Mouse (Mus musculus) CH12.LX (cell line): ENCODE results near the gene Mrpl58. TPM values are rescaled to one million over a fixed set of nuclear protein-coding genes. Genes with fewer than 3 reads are reported as not detected.

Experiments used
- DNase-seq: peaks from one replicate; pipeline ENCODE4 v3.0.0-alpha.2; 2013; ENCODE audit errors: extremely low read depth
- H3K27ac ChIP-seq: 2 replicates; pipeline ENCODE4 v1.5.1; 2012; ENCODE audit warnings: low read depth, mild to moderate bottlenecking, control low read depth, moderate library complexity; ENCODE audit not compliant: insufficient read depth
- H3K27me3 ChIP-seq: replicated peaks from 2 replicates; pipeline ENCODE3; 2012; ENCODE audit warnings: inconsistent platforms
- H3K36me3 ChIP-seq, 2 experiments: replicated peaks in 1 of 2; 2 replicates each; pipeline versions ENCODE3 to v1.6.1; 2012; ENCODE audit warnings: inconsistent platforms in 1 of 2, low read length in 1 of 2, mild to moderate bottlenecking in 1 of 2, mixed read lengths in 1 of 2, moderate library complexity in 1 of 2; ENCODE audit not compliant: control insufficient read depth in 1 of 2, insufficient read depth in 1 of 2
- H3K4me1 ChIP-seq, 2 experiments: 2 replicates each; pipeline ENCODE4 v1.6.1; 2012; ENCODE audit warnings: inconsistent platforms in 1 of 2, moderate library complexity in 1 of 2; ENCODE audit not compliant: insufficient read depth in 2 of 2, control insufficient read depth in 1 of 2
- H3K4me2 ChIP-seq: 2 replicates; pipeline ENCODE4 v1.6.1; 2012; ENCODE audit warnings: low read depth, mild to moderate bottlenecking, control low read depth; ENCODE audit not compliant: poor library complexity, insufficient read depth, severe bottlenecking
- H3K4me3 ChIP-seq, 3 experiments: fragments of 150-350 bp in 1 of 3; sonication (generic) in 1 of 3; replicated peaks in 1 of 3; 2 replicates each; pipeline versions ENCODE3 to v1.5.1; 2011 to 2012; ENCODE audit warnings: low read depth in 2 of 3, low read length in 2 of 3, mild to moderate bottlenecking in 2 of 3, moderate library complexity in 2 of 3, control low read depth in 1 of 3, improper control_type of control experiment in 1 of 3, inconsistent platforms in 1 of 3, mixed read lengths in 1 of 3; ENCODE audit not compliant: poor library complexity in 1 of 3
- H3K79me2 ChIP-seq: replicated peaks from 2 replicates; pipeline ENCODE4 v1.6.1; 2012; ENCODE audit warnings: mild to moderate bottlenecking, moderate library complexity; ENCODE audit not compliant: control insufficient read depth, poor library complexity, insufficient read depth, severe bottlenecking; ENCODE audit errors: extremely low read depth
- H3K9ac ChIP-seq: 2 replicates; pipeline ENCODE4 v1.6.1; 2012; ENCODE audit warnings: low read depth, mild to moderate bottlenecking, control low read depth, moderate library complexity; ENCODE audit not compliant: insufficient read depth
- H3K9me3 ChIP-seq: replicated peaks from 2 replicates; pipeline ENCODE3; 2012; ENCODE audit warnings: low read length, inconsistent platforms, mixed read lengths
- CTCF ChIP-seq, 2 experiments: IDR thresholded peaks in 1 of 2; conservative IDR thresholded peaks in 1 of 2; 2 replicates each; pipeline ENCODE4 v1.5.1; 2011 to 2012; ENCODE audit warnings: low read depth in 2 of 2, low read length in 2 of 2, improper control_type of control experiment in 1 of 2, inconsistent platforms in 1 of 2, mild to moderate bottlenecking in 1 of 2, moderate library complexity in 1 of 2
- ETS1 ChIP-seq: conservative IDR thresholded peaks from 2 replicates; pipeline ENCODE4 v1.6.1; 2012; ENCODE audit warnings: low read depth, mild to moderate bottlenecking, inconsistent platforms, low read length, improper control_type of control experiment, moderate library complexity
- GABPA ChIP-seq: IDR thresholded peaks from 2 replicates; pipeline ENCODE4 v1.6.1; 2012; ENCODE audit warnings: low read depth, low read length, improper control_type of control experiment, inconsistent platforms; ENCODE audit not compliant: insufficient replicate concordance
- HCFC1 ChIP-seq: IDR thresholded peaks from 2 replicates; pipeline ENCODE4 v1.6.1; 2012; ENCODE audit warnings: low read depth, mild to moderate bottlenecking, inconsistent platforms, low read length, improper control_type of control experiment
- MYC ChIP-seq: IDR thresholded peaks from 2 replicates; pipeline ENCODE4 v1.6.1; 2011; ENCODE audit warnings: low read depth, mild to moderate bottlenecking, improper control_type of control experiment, low read length
- NELFE ChIP-seq: IDR thresholded peaks from 2 replicates; pipeline ENCODE4 v1.6.1; 2011; ENCODE audit warnings: low read depth, low read length, improper control_type of control experiment
- NRF1 ChIP-seq: IDR thresholded peaks from 2 replicates; pipeline ENCODE4 v1.6.1; 2014; ENCODE audit warnings: low read depth, mild to moderate bottlenecking, inconsistent platforms, low read length, improper control_type of control experiment, moderate library complexity
- PAX5 ChIP-seq: IDR thresholded peaks from 2 replicates; pipeline ENCODE4 v1.6.1; 2012; ENCODE audit warnings: low read length, inconsistent platforms, mixed read lengths
- RAD21 ChIP-seq: IDR thresholded peaks from 2 replicates; pipeline ENCODE4 v1.6.1; 2011; ENCODE audit warnings: low read depth, mild to moderate bottlenecking, low read length, improper control_type of control experiment, moderate library complexity
- RCOR1 ChIP-seq: conservative IDR thresholded peaks from 2 replicates; pipeline ENCODE4 v1.6.1; 2012; ENCODE audit warnings: low read depth, mild to moderate bottlenecking, inconsistent platforms, low read length, improper control_type of control experiment
- SIN3A ChIP-seq: IDR thresholded peaks from 2 replicates; pipeline ENCODE4 v1.6.1; 2012; ENCODE audit warnings: low read length, improper control_type of control experiment, inconsistent platforms
- SMC3 ChIP-seq: IDR thresholded peaks from 2 replicates; pipeline ENCODE4 v1.6.1; 2011; ENCODE audit warnings: low read depth, low read length, improper control_type of control experiment
- TBP ChIP-seq: conservative IDR thresholded peaks from 2 replicates; pipeline ENCODE4 v1.6.1; 2011; ENCODE audit warnings: low read depth, low read length, improper control_type of control experiment
- TCF12 ChIP-seq: IDR thresholded peaks from 2 replicates; pipeline ENCODE4 v1.6.1; 2014; ENCODE audit warnings: low read depth, mild to moderate bottlenecking, inconsistent platforms, low read length, improper control_type of control experiment
- UBTF ChIP-seq: IDR thresholded peaks from 2 replicates; pipeline ENCODE4 v1.6.1; 2012; ENCODE audit warnings: low read depth, mild to moderate bottlenecking, inconsistent platforms, low read length, improper control_type of control experiment, moderate library complexity
- USF1 ChIP-seq: IDR thresholded peaks from 2 replicates; pipeline ENCODE4 v1.6.1; 2014; ENCODE audit warnings: low read depth, mild to moderate bottlenecking, inconsistent platforms, low read length, improper control_type of control experiment
- dilution Hi-C: fragments of 300-500 bp; cut with MboI; formaldehyde crosslinking; loops from 2 replicates; pipeline ENCODE4 v1.14.3; 2020; ENCODE audit warnings: low sequenced_read_pairs; ENCODE audit not compliant: extremely low pct_unique_long_range_greater_than_20kb, extremely low pct_ligation_motif_present
- in situ Hi-C: fragments of 300-500 bp; cut with MboI; formaldehyde crosslinking; loops from 3 replicates; pipeline ENCODE4 v1.14.3; 2019; ENCODE audit warnings: low sequenced_read_pairs, low pct_ligation_motif_present, low pct_unique_long_range_greater_than_20kb, mixed read lengths
- polyA plus RNA-seq: library from polyadenylated mRNA; unstranded; fragments of >175 nt; gene quantifications from 2 replicates; pipeline ENCODE4 v1.2.1, GENCODE M21; 2012; ENCODE audit warnings: low read depth; ENCODE audit not compliant: insufficient read length
- total RNA-seq, 2 experiments: library from RNA; depleted of rRNA; stranded (reverse); fragments of 300-350 nt in 1 of 2; fragments of >200 nt in 1 of 2; gene quantifications; 2 replicates each; pipeline ENCODE4 v1.2.3; 2012 to 2014

The Mrpl58 gene
- total and polyA plus RNA-seq, 3 experiments: 113 to 161 (median 157) TPM

GRCm38 (mm10) chr11:115432814-115433213 is 29.3 kb downstream of the Mrpl58 start:
- Histone ChIP-seq H3K4me3 (no peak overlapping the region), H3K27me3 (no peaks in the 10 kb centered on the region), H3K27ac (no peak overlapping the region), H3K36me3 (peaks cover 36 to 55% of the 10 kb centered on the region in 2 experiments), H3K9ac (no peak overlapping the region), H3K9me3 (no peaks in the 10 kb centered on the region), H3K4me1 (peaks cover 2 to 4% of the 10 kb centered on the region in 2 experiments; a peak in 3 of 4 replicates), H3K79me2 (no peaks in the 10 kb centered on the region), H3K4me2 (no peak overlapping the region)
- TF ChIP-seq MYC (no peak), PAX5 (no peak), UBTF (no peak), NRF1 (no peak), SIN3A (no peak), GABPA (no peak), USF1 (no peak), TBP (no peak), HCFC1 (no peak), NELFE (no peak), SMC3 (no peak), RCOR1 (no peak), ETS1 (no peak), RAD21 (no peak), TCF12 (no peak)
- no peak for DNase-seq
- in situ Hi-C loops (no loop called here), dilution Hi-C loops (no loop called here)

- Histone ChIP-seq H3K4me2 (no peak overlapping the region), H3K9ac (no peak overlapping the region), H3K27ac (no peak overlapping the region), H3K27me3 (no peaks in the 10 kb centered on the region), H3K4me3 (no peak overlapping the region), H3K9me3 (no peaks in the 10 kb centered on the region), H3K4me1 (no peaks in the 10 kb centered on the region), H3K79me2 (no peaks in the 10 kb centered on the region), H3K36me3 (peaks cover 36 to 50% of the 10 kb centered on the region in 2 experiments)
- in situ Hi-C loops: no loop called here
- dilution Hi-C loops: no loop called here
- TF ChIP-seq CTCF (conservative IDR thresholded peaks at IDR 0.05 in 1 of 2, IDR thresholded peaks at IDR 0.05 in 1 of 2; ENCODE audit: low read depth in 2 of 2, low read length in 2 of 2) (no peak), SIN3A (no peak), HCFC1 (no peak), NELFE (no peak), NRF1 (no peak)
- DNase-seq: no peak
These were observed 29.8 kb downstream of the Mrpl58 start for GRCm38 (mm10) chr11:115433342-115433741.
